Mouse (Mus musculus): ENCODE measurements around the gene Ttc26. TPM values are rescaled to one million over a fixed set of nuclear protein-coding genes. Genes with fewer than 3 reads are reported as not detected.

Gene Ttc26
- polyA plus RNA-seq (2014; fragmentation: Illumina TruSeq; extraction: RNeasy Lipid Tissue Mini Kit (QIAGEN cat#74804); ENCODE audit: low read depth, low replicate concordance), result 4.8 TPM

DNA sequence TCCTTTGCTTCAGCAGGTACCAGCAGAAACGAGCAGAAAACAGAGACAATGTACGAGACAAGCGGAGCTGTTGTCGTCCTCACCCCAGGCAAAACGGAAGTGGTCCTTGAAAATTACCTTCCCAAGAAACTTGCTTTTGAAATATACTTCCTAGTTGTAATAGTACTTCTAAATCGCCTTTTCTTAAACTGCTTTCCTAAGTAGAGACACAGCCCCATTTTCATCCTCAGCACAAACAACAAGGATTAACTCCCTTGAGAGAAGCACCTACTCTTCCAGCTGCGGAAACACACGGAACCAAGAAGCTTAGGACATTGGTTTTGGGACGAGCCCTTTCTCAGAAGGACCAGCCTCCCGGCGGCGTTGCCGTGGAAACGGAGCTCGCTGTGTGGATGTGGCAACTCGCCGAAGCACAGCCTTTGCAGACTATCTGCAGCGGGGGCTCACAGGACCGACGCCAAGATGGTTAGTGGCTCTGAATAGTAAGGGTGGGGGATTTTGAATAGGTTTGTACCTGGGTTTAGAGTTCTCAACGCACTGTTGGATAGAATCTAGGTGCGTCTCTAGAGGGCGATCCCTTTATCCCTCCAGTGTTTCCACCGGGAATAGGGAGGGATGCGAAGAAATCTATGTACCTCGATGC, at the start of gene Ttc26:
Ttc26 (plus strand) TSS at position 341 of the 643 bp plus-strand sequence.

DNA sequence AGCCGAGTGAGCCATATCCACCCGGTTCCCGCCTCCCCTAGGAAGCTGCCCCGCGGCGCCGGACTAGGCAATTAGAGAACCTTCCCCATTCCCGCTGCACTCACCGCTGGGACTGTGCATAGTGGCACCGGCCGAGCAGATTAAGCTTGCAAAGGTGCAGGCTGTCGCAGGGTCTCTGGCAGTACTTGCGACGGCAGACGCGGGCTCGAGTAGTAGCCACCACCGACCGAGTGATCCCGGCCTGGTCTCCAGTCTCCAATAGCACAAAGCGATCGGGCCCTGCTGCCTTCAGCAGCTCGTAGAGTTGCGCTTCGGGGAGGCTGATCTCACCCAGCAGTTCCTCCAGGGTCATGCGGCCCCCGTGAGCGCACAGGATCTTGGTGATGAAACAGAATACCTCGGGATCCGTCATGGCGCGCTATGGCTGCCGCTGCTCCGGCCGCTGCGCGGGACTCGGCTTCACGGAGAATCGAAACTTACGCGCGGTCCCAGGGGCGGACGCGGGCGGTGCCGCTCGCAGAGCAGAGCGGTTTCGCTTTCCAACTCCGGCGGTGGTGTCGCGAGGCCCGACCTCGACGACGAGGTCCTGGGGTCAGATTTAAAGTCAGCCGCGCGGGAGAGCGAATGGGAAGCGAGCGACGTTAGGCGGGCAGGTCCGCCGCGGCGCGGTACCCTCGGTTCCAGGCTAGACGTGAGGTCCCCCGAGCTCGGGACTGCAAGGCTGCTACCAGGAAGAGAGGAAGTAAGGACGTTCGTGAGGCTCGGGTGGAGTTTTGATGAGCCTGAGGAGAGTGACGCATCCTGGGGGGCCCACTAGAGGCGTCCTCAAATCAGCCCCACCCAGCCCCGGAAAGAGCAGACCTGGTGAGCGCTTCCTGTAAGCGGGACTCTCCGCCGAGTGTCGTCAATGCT, 27.2 kb upstream of the Ttc26 start, which contains the start of gene Zc3hav1:
Zc3hav1 (minus strand) TSS at position 793 of the 912 bp plus-strand sequence.

DNA sequence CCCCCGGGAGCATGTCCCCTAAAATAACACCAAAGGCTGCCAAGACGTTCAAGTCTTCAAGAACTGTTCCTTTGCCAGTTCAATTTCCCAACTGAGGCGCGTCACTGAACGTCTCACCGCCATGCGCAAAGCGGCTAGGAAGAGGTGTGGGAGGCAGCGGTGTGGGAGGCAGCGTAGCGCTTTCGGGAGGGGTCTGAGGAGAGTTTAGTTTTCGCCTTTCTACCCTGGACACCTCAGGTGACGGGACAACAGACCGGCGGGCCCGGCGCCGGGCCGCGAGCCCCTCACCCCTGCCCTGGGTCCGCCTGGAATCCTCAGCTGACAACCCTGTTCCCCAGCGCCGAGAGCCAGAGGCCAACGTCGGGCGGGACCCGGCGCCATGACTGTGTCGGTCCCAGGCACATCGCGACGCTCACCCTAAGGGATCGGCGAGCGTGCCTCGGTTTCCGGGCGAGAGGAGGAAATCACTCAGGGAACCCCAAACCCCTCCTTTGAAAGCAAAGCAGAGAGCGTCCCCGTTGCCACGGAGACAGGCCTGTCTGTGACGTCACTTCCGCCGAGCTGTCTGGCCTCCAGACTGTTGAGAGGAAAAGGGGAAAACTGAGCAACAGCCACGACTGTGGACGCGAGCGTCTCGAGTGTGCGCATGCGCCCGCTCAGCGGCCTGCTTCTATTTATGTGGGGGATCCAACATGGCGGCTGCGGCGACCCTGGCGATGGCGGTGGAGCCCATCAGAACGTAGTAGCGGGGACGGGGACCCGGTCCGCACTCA, 52.2 kb downstream of the Ttc26 start, which contains the start of gene Ubn2:
Ubn2 (plus strand) TSS at position 690 of the 773 bp plus-strand sequence.

Other genes starting within 250 kb of the Ttc26 start
- 2.9 TPM for gene D630045J12Rik, start 127.5 kb upstream of the Ttc26 start, polyA plus RNA-seq (2014; fragmentation: Illumina TruSeq; extraction: RNeasy Lipid Tissue Mini Kit (QIAGEN cat#74804); ENCODE audit: low read depth, low replicate concordance)
- gene Zc3hav1l, start 82.2 kb upstream of the Ttc26 start, polyA plus RNA-seq (2014; fragmentation: Illumina TruSeq; extraction: RNeasy Lipid Tissue Mini Kit (QIAGEN cat#74804); ENCODE audit: low read depth, low replicate concordance), result 6.4 TPM
- 105 TPM for gene Zc3hav1, start 26.9 kb upstream of the Ttc26 start, polyA plus RNA-seq (2014; fragmentation: Illumina TruSeq; extraction: RNeasy Lipid Tissue Mini Kit (QIAGEN cat#74804); ENCODE audit: low read depth, low replicate concordance)
- 40.1 TPM for gene Ubn2, start 52.5 kb downstream of the Ttc26 start, polyA plus RNA-seq (2014; fragmentation: Illumina TruSeq; extraction: RNeasy Lipid Tissue Mini Kit (QIAGEN cat#74804); ENCODE audit: low read depth, low replicate concordance)
- gene Fmc1, start 152.0 kb downstream of the Ttc26 start, polyA plus RNA-seq (2014; fragmentation: Illumina TruSeq; extraction: RNeasy Lipid Tissue Mini Kit (QIAGEN cat#74804); ENCODE audit: low read depth, low replicate concordance), result 1.8 TPM
- gene Luc7l2, start 169.9 kb downstream of the Ttc26 start, polyA plus RNA-seq (2014; fragmentation: Illumina TruSeq; extraction: RNeasy Lipid Tissue Mini Kit (QIAGEN cat#74804); ENCODE audit: low read depth, low replicate concordance), result 414 TPM

Measured in adrenal gland, adult 10 weeks (tissue).